Mouse (Mus musculus): ENCODE measurements around the gene Etl4.

GRCm38 (mm10) chr2:20537785-20538184, 628.2 kb downstream of the Etl4 start:
- TF ChIP-seq CTCF (IDR thresholded peaks at IDR 0.05; ENCODE audit: extremely low read depth, insufficient read length, insufficient replicate concordance, low read depth, low read length) = no peak
- TF ChIP-seq POLR2A (IDR thresholded peaks at IDR 0.05; ENCODE audit: low read depth, low read length) = no peak

Data from small intestine, adult 2 months (tissue).